Mouse (Mus musculus): ENCODE measurements around the gene Xpo1. TPM values are rescaled to one million over a fixed set of nuclear protein-coding genes. Genes with fewer than 3 reads are reported as not detected.
"Not testable (repeated sequence)": the region's sequence is repeated elsewhere in the genome, so short reads cannot be mapped to it uniquely, and the experiment has no call there.

Gene Xpo1
- total RNA-seq, 2 experiments from 2014 or later, result 24.7 to 34.2 TPM

- DNase-seq; intact Hi-C loops (cut with DNase I; ENCODE audit: low total_unique reads): not testable (repeated sequence)
These were observed 33.0 kb downstream of the Xpo1 start for GRCm38 (mm10) chr11:23288866-23289265.

- no peak for DNase-seq
- intact Hi-C loops (cut with DNase I; ENCODE audit: low total_unique reads), result no loop called here
These were observed 41.5 kb downstream of the Xpo1 start for GRCm38 (mm10) chr11:23297379-23297778.

- no peak for DNase-seq
- intact Hi-C loops (cut with DNase I; ENCODE audit: low total_unique reads), result no loop called here
These were observed 42.5 kb downstream of the Xpo1 start for GRCm38 (mm10) chr11:23298301-23298700.

- DNase-seq, result no peak
- intact Hi-C loops (cut with DNase I; ENCODE audit: low total_unique reads), result no loop called here
These were observed 44.1 kb downstream of the Xpo1 start for GRCm38 (mm10) chr11:23299910-23300309.

- DNase-seq, result no peak
- intact Hi-C loops (cut with DNase I; ENCODE audit: low total_unique reads), result no loop called here
These were observed 47.3 kb downstream of the Xpo1 start for GRCm38 (mm10) chr11:23303126-23303525.

- intact Hi-C loops (cut with DNase I; ENCODE audit: low total_unique reads), result not testable (repeated sequence)
These were observed 49.3 kb downstream of the Xpo1 start for GRCm38 (mm10) chr11:23305101-23305672.

GRCm38 (mm10) chr11:23305673-23306608, 50.1 kb downstream of the Xpo1 start:
- DNase-seq, result peak; percentile 99
- intact Hi-C loops (cut with DNase I; ENCODE audit: low total_unique reads), result no loop called here

More at GRCm38 (mm10) chr11:23305101-23305672, 49.3 kb downstream of the Xpo1 start:
- not testable (repeated sequence) for DNase-seq

GRCm38 (mm10) chr11:23306764-23307565, 51.1 kb downstream of the Xpo1 start, which contains the start of gene Usp34:
Gene Usp34 (plus strand): TSS chr11:23306895.
- DNase-seq, result peak; percentile 85
- intact Hi-C loops (cut with DNase I; ENCODE audit: low total_unique reads), result no loop called here

- intact Hi-C loops (cut with DNase I; ENCODE audit: low total_unique reads), result no loop called here
- no peak for DNase-seq
These were observed 51.7 kb downstream of the Xpo1 start for GRCm38 (mm10) chr11:23307566-23307920.

- no peak for DNase-seq
These were observed 57.7 kb downstream of the Xpo1 start for GRCm38 (mm10) chr11:23313496-23313895.

GRCm38 (mm10) chr11:23329413-23329812, 73.6 kb downstream of the Xpo1 start:
- no peak for DNase-seq
- intact Hi-C loops (cut with DNase I; ENCODE audit: low total_unique reads), result no loop called here

More at GRCm38 (mm10) chr11:23313496-23313895, 57.7 kb downstream of the Xpo1 start:
- intact Hi-C loops (cut with DNase I; ENCODE audit: low total_unique reads), result no loop called here

- intact Hi-C loops (cut with DNase I; ENCODE audit: low total_unique reads), result no loop called here
- no peak for DNase-seq
These were observed 76.3 kb downstream of the Xpo1 start for GRCm38 (mm10) chr11:23332136-23332535.

- intact Hi-C loops (cut with DNase I; ENCODE audit: low total_unique reads), result no loop called here
- no peak for DNase-seq
These were observed 79.3 kb downstream of the Xpo1 start for GRCm38 (mm10) chr11:23335160-23335559.

Other genes with a start within 250 kb of the Xpo1 start
- gene Fam161a, start 248.5 kb upstream of the Xpo1 start, total RNA-seq (2021), result 1 to 10 TPM; 1.7 TPM
- 10 to 100 TPM; 31.6 to 31.7 TPM for gene Usp34, start 50.9 kb downstream of the Xpo1 start, total RNA-seq (2021)
- 10 to 100 TPM; 31.0 to 37.2 TPM for gene Ahsa2, start 242.0 kb downstream of the Xpo1 start, total RNA-seq (2021)

All from gastrocnemius, postnatal 14 days (tissue).